Mouse (Mus musculus) kidney, postnatal 0 days (tissue): ENCODE results near the gene Hspbp1. TPM values are rescaled to one million over a fixed set of nuclear protein-coding genes. Genes with fewer than 3 reads are reported as not detected.

Experiments used
- ATAC-seq: fragments of 200-750 bp; cut with Nextera tagmentation; replicated peaks from 2 replicates; pipeline ENCODE4 v1.8.0; 2017; ENCODE audit warnings: low read depth, moderate number of reproducible peaks, moderate TSS enrichment, moderate library complexity; ENCODE audit not compliant: low FRiP score
- DNase-seq: peaks from one replicate; pipeline ENCODE4 v3.0.0-alpha.2; 2016; ENCODE audit warnings: low spot score
- H3K27ac ChIP-seq: fragments of 300-500 bp; sonication (generic); 2 replicates; pipeline ENCODE4 v1.5.1; 2014; ENCODE audit warnings: mild to moderate bottlenecking
- H3K27me3 ChIP-seq: fragments of 300-500 bp; sonication (generic); 2 replicates; pipeline ENCODE4 v1.6.1; 2014; ENCODE audit warnings: low read length, mixed read lengths; ENCODE audit not compliant: insufficient read depth
- H3K36me3 ChIP-seq: fragments of 300-500 bp; sonication (generic); 2 replicates; pipeline ENCODE4 v1.6.1; 2014; ENCODE audit warnings: low read length, mixed read lengths; ENCODE audit not compliant: insufficient read depth
- H3K4me1 ChIP-seq: fragments of 300-500 bp; sonication (generic); replicated peaks from 2 replicates; pipeline ENCODE4 v1.6.1; 2014; ENCODE audit warnings: antibody characterized with exemption, low read length, mixed read lengths; ENCODE audit not compliant: insufficient read depth
- H3K4me2 ChIP-seq: fragments of 300-500 bp; sonication (generic); 2 replicates; pipeline ENCODE4 v1.6.1; 2014; ENCODE audit warnings: mild to moderate bottlenecking, low read length, moderate library complexity, mixed read lengths
- H3K4me3 ChIP-seq: fragments of 300-500 bp; sonication (generic); replicated peaks from 2 replicates; pipeline ENCODE4 v1.5.1; 2014; ENCODE audit warnings: low read depth, low read length
- H3K9ac ChIP-seq: fragments of 300-500 bp; sonication (generic); 2 replicates; pipeline ENCODE4 v1.6.1; 2014; ENCODE audit warnings: low read depth, low read length
- H3K9me3 ChIP-seq: fragments of 300-500 bp; sonication (generic); replicated peaks from 2 replicates; pipeline ENCODE4 v1.6.1; 2016; ENCODE audit warnings: low read length, inconsistent platforms, mixed read lengths
- CTCF ChIP-seq: IDR thresholded peaks from 2 replicates; pipeline ENCODE4 v1.5.1; 2016; ENCODE audit warnings: antibody characterized with exemption, low read depth, mild to moderate bottlenecking, moderate library complexity
- WGBS: fragments of 180-500 bp; shearing (Covaris S2); extraction: QIAGEN DNeasy Blood & Tissue Kit; methylation state at CpG from one replicate; pipeline ENCODE4 v1.1.7; 2014; 5-methylcytosine and 5-hydroxymethylcytosine counted together
- polyA plus RNA-seq: library from polyadenylated mRNA; unstranded; fragments of >200 nt; fragmentation: Nextera tagmentation; extraction: Ambion mirVana; gene quantifications from 2 replicates; pipeline ENCODE4 v1.2.1, GENCODE M21; 2015

Hspbp1 gene
- polyA plus RNA-seq, 1 experiment from 2014 or later: 99.7 TPM

- H3K4me2 ChIP-seq: peak overlapping the region; percentile 98
- peak overlapping the region; percentile 97 for H3K9ac ChIP-seq
- H3K4me3 ChIP-seq: peak overlapping the region; percentile 81
- no peaks in the 10 kb centered on the region for H3K9me3 ChIP-seq
- 0 out of 2 replicates have a peak, but pooled peaks cover 17% of the 10 kb centered on the region for H3K36me3 ChIP-seq
- no peaks in the 10 kb centered on the region; the same call in 1 of the 2 replicates for H3K4me1 ChIP-seq
- no peaks in the 10 kb centered on the region for H3K27me3 ChIP-seq
- peak overlapping the region; percentile 79 for H3K27ac ChIP-seq
- ATAC-seq (peak; percentile 68), DNase-seq (no peak)
- TF ChIP-seq CTCF: no peak
- WGBS: 6% methylated on average over 33 of the region's 35 CpGs
Measured at GRCm38 (mm10) chr7:4690951-4691653, 6.2 kb upstream of the Hspbp1 start.

DNA sequence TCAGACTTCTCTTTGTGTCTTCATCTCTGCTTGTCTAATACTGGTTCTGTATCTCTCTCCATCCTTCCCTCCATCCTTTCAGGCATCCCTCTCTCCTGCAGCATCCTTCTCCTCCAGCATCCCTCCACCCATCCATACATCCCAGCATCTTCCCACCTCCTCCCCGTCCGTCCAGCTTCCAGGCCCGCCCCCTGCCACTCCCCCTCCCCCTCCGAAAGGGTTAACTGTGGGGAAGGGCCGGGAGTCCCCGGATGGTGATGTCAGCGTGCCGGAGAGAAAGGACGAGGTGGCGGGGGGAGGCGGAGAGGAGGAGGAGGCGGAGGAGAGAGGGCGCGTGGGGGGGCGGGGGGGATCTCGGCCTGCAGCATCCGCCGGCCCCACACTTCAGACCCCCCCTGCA lies 5.5 kb upstream of the Hspbp1 start, which contains the start of gene Brsk1:
TSS of gene Brsk1 (plus strand) at position 218 of the 400 bp plus-strand sequence.
- DNase-seq (peak; percentile 92), ATAC-seq (peak; percentile 76)
- H3K36me3 ChIP-seq: 0 out of 2 replicates have a peak, but pooled peaks cover 17% of the 10 kb centered on the region
- H3K27ac ChIP-seq: peak within 1 kb of the TSS; percentile 79
- H3K9me3 ChIP-seq: no peaks in the 10 kb centered on the region
- WGBS: 1% methylated on average over 6 of the region's 18 CpGs
- H3K9ac ChIP-seq: peak within 1 kb of the TSS; percentile 97
- peak within 1 kb of the TSS; percentile 81 for H3K4me3 ChIP-seq
- no peaks in the 10 kb centered on the region; the same call in 1 of the 2 replicates for H3K4me1 ChIP-seq
- TF ChIP-seq CTCF: no peak
- H3K4me2 ChIP-seq: peak within 1 kb of the TSS; percentile 98
- H3K27me3 ChIP-seq: no peaks in the 10 kb centered on the region

DNA sequence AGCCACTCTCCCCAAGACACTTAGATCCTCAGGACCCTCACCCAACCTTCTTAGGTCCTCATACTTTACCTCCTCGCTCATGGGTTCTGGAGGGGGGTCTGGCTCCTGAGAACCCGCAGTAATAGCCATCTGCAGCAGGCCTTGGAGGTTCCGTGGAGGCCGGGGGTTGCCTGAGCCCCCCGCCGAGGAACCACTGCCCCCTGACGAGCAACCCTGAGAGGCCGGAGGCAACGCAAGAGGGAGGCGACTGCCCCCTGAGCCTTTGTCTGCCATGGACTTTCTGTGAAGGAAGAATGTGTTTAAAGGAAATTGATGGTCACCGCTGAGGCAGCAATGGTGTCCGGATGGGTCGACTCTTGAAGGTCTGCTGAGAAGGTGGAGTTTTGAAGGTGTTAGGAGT lies 665 bp downstream of the Hspbp1 start:
- ATAC-seq (no peak), DNase-seq (no peak)
- Histone ChIP-seq H3K4me3 (peak overlapping the region; percentile 81), H3K4me1 (peaks cover 6% of the 10 kb centered on the region; the same call in 1 of the 2 replicates), H3K27ac (peak overlapping the region; percentile 73; the same call in 1 of the 2 replicates), H3K27me3 (no peaks in the 10 kb centered on the region), H3K9ac (peak overlapping the region; percentile 60), H3K36me3 (0 out of 2 replicates have a peak, but pooled peaks cover 6% of the 10 kb centered on the region), H3K9me3 (no peaks in the 10 kb centered on the region), H3K4me2 (peak overlapping the region; percentile 88)
- WGBS: 2% methylated on average over 13 of the region's 13 CpGs
- no peak for TF ChIP-seq CTCF

GRCm38 (mm10) chr7:4683307-4683706 lies 1.6 kb downstream of the Hspbp1 start:
- H3K4me2 ChIP-seq: no peak overlapping the region
- no peak for ATAC-seq
- H3K9me3 ChIP-seq: no peaks in the 10 kb centered on the region
- no peak for TF ChIP-seq CTCF
- no peak for DNase-seq
- H3K4me3 ChIP-seq: no peak overlapping the region
- 0 out of 2 replicates have a peak, but pooled peaks cover 6% of the 10 kb centered on the region for H3K36me3 ChIP-seq
- no peak overlapping the region for H3K27ac ChIP-seq
- whole genome bisulfite sequencing: 83% methylated on average over 5 of the region's 5 CpGs
- no peak overlapping the region for H3K9ac ChIP-seq
- no peaks in the 10 kb centered on the region for H3K27me3 ChIP-seq
- peaks cover 6% of the 10 kb centered on the region; the same call in 1 of the 2 replicates for H3K4me1 ChIP-seq

GRCm38 (mm10) chr7:4675200-4675599 lies 9.7 kb downstream of the Hspbp1 start:
- H3K4me2 ChIP-seq: no peak overlapping the region
- ATAC-seq: no peak
- no peak for DNase-seq
- H3K27me3 ChIP-seq: no peaks in the 10 kb centered on the region
- H3K9ac ChIP-seq: no peak overlapping the region
- H3K4me3 ChIP-seq: no peak overlapping the region
- no peaks in the 10 kb centered on the region for H3K9me3 ChIP-seq
- no peak for TF ChIP-seq CTCF
- peaks cover 26% of the 10 kb centered on the region for H3K36me3 ChIP-seq
- WGBS: 84% methylated on average over 7 of the region's 7 CpGs
- H3K4me1 ChIP-seq: no peaks in the 10 kb centered on the region
- H3K27ac ChIP-seq: no peak overlapping the region

DNA sequence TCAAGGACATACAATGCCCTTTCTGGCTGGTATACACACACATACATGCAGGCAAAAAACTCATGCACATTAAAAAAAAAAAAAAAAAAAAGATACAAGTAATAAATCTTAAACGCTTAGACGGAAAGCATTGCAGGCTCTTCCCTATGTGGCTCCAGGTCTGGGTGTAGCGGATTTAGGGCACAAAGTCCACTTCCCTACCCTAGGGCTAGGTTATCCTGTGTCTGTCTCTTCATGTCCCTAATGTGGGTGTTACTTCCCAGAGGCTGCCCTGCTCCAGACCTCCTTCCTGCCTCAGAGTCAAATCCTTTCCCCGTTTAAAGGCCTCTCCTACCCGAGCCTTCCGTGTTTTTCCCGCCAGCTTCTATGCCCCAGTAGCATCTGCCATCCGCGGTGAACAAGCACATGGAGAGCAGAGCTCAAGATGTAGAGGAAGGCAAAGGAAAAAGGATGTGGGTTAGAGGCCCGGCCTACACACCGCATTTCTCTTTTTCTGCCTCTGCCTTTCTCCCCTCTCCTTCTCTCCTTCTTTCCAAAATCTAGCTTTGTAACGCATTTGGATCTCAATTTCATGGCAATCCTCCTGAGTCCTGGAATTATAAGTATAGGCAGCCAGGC lies 10.6 kb downstream of the Hspbp1 start:
- Histone ChIP-seq H3K36me3 (peaks cover 24% of the 10 kb centered on the region), H3K27ac (no peak overlapping the region)
- WGBS: 90% methylated on average over 12 of the region's 12 CpGs

More for the DNA sequence above, 10.6 kb downstream of the Hspbp1 start:
- no peaks in the 10 kb centered on the region for H3K27me3 ChIP-seq
- H3K4me2 ChIP-seq: no peak overlapping the region
- TF ChIP-seq CTCF: no peak
- H3K9ac ChIP-seq: no peak overlapping the region
- no peak overlapping the region for H3K4me3 ChIP-seq
- no peak for ATAC-seq
- DNase-seq: no peak
- H3K4me1 ChIP-seq: no peaks in the 10 kb centered on the region
- no peaks in the 10 kb centered on the region for H3K9me3 ChIP-seq
